Mouse (Mus musculus) telencephalon, adult 2 months (tissue): ENCODE data around the gene Tes.

Source experiments
- DNase-seq: peaks from one replicate; pipeline ENCODE4 v3.0.0-alpha.2; 2011; ENCODE audit warnings: low read depth, low spot score

Gene Tes

DNA sequence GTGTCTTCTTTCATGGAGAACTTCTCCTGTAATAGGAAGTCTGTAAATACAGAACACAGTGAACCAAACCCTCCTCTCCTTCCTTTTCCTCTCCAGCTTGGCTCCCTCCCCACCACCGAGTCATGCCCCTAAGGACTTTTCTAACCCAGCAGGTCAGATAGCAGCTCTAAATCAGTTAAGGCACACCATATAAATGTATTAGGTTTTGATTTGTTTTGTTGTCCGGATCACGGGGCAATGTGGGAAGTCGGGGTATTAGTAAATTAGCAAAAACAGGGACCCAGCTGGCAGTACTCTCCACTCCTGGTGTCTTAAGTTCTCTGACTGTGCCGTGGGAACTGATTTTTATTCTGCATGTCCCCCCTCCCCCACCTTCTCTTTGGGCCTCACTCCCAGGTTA is 14.4 kb downstream of the Tes start:
- no peak for DNase-seq

- DNase-seq, result no peak
These were observed 14.9 kb downstream of the Tes start for GRCm38 (mm10) chr6:17079826-17080225.

- no peak for DNase-seq
These were observed 17.3 kb downstream of the Tes start for GRCm38 (mm10) chr6:17082238-17082637.

GRCm38 (mm10) chr6:17082800-17083199 is 17.9 kb downstream of the Tes start:
- DNase-seq, result no peak

GRCm38 (mm10) chr6:17087485-17087884 is 22.5 kb downstream of the Tes start:
- peak; percentile 10 for DNase-seq

DNA sequence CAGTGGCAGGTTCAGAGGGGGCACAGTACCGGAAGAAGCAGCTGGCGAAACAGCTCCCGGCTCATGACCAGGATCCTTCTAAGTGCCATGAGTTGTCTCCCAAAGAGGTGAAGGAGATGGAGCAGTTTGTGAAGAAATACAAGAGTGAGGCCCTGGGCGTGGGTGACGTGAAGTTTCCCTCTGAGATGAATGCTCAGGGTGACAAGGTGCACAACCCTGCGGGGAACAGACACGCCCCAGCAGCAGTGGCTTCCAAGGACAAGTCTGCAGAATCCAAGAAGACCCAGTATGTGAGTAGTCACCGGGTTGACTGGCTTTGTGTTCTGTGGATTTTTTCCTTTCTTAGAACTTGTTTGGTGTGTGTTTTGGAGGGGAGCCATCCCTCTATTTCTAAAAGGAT is 32.4 kb downstream of the Tes start:
- DNase-seq, result no peak

DNA sequence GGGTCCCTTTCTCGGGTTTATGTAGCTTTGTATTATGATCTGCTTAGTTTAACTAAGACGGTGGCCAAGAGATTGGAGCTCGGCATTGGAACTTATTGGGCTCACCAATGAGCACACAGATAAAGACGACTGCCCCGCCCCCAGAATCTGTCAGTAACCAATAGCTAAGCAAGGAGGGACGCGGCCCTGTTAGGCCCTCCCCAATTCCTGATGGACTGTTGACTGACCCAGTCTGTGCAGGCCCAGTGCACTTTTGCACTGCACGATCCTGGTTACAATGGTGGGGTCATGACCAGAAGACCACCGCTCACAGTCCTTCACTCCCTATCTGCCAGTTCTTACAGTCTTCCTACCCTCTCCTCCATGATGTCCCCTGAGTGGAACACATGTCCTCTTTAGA is 33.6 kb downstream of the Tes start:
- no peak for DNase-seq

- no peak for DNase-seq
These were observed 34.7 kb downstream of the Tes start for GRCm38 (mm10) chr6:17099477-17100130.

GRCm38 (mm10) chr6:17105714-17106113 is 40.8 kb downstream of the Tes start:
- DNase-seq, result peak; percentile 51

DNA sequence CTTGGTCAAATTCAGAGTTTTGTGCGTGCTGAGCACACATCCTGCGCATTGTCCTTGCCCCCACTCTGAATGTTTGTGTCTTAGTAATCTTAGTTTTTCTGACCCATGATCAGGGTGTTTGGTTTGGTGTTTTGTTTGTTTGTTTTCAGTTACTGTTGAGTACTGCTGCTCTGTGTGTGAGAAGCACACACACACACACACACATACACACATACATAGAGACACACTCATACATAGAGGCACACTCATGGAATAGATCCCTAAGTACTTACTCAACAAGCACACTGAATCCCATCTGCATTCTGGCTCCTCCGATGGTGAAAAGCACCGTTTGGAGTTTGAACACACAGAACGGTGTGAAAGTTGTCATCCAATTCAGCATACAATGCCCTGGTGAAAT is 41.5 kb downstream of the Tes start:
- no peak for DNase-seq

- DNase-seq, result no peak
These were observed 44.3 kb downstream of the Tes start for GRCm38 (mm10) chr6:17109204-17109603.

- DNase-seq, result no peak
These were observed 45.7 kb downstream of the Tes start for GRCm38 (mm10) chr6:17110564-17111100.

DNA sequence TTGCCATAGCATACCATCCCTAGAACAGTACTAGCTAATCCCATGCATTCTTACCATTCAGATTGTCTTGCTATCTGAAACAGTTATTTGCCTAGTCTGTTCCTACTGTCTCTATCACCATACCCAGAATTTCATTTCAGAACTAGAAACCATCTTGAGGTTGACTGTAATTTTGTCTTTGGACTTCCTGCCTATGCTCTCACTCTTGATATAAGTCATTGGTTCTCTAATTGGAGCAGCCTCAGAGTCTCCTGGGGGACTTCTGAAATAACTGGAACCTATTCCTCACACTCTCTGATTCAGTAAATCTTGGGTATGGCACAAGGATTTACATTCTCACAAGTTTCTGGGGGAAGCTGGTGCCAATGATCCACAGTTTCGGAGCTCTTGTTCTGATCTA is 47.1 kb downstream of the Tes start:
- DNase-seq, result no peak

DNA sequence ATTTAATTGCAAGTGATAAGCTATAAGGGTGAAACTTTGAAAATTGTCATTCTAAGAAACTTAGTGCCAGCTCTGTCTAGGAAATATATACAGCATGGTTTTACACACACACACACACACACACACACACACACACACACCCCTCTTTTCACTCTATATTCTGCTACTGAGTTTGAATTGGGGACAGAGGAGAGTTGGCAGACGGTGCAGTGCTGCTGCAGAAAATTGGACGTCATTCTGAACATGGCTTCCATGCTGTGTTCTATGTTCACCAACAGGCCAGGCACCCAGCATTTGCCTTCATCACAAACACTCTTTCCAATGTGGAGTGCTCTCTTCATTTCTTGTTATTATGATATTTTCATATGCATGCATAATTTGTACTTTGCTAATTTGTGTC is 48.0 kb downstream of the Tes start:
- no peak for DNase-seq

DNA sequence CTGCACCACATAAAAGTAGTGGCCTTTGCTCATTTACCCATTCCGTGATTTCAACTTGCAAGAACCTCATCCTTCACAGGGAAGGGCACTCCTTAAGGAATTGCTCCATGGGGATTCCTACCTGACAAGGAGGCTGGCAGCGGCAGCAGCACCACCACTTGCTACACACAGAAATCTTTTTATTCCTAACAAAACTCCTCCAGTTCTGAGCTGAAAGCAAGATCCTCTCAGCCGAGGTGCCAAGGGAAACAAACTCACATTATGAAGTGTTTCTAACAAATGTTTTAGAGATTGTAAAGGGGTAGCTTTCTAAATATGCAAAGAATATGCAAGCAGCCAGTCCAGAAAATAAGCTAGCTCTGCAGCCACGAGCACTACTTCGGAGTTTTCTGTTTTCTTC is 49.6 kb downstream of the Tes start:
- no peak for DNase-seq

DNA sequence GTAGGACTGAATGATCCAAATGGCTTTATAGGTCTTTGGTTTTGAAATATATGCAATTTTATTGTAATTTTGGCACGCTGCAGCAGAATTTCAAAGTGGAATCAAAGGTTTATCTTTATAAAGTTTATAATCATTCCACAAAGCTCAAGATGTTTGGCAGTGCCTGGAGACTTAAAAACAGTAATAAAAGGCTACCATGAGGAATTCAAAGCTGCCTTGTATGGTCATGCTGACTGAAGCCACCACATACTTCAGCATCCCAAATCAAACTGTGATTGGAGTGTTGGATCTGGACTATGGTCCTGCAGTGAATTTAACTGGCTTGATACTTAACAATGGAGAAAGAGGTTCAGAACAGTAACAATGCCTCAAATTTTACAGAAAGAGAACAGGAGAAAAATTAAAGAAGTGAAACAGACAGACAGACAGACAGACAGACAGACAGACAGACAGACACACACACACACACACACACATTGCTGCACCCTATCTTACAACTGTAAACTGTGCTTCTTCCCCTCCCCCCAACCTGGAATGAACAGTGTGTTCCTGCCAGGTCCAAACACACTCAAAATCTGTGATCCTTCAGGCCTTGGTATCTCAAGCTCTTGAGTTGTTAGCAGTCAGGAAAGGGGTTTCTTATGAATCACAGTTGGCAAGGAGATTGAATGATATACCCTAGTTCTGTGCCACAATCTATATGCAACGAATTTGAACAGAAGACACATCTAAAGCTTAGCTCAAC is 50.3 kb downstream of the Tes start:
- no peak for DNase-seq

GRCm38 (mm10) chr6:17119521-17120232 is 54.7 kb downstream of the Tes start:
- no peak for DNase-seq

DNA sequence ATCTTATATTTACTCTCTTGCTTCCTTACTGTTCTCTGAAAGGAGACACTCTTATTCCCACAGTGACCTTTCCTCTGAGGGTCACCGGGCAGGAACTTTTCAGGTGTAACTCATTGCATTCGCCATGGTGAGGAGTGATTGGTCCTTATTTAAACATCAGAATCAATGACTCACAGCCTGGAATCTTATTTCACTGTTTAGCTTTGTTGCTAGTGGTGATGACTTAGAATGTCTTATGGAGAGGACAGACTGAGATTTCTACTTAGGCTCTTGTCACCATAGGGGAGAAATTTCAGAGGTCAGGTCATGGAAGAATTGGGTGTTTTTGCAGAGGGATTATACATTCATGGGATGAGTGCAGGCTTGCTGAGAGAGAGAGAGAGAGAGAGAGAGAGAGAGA is 75.1 kb downstream of the Tes start:
- no peak for DNase-seq

DNA sequence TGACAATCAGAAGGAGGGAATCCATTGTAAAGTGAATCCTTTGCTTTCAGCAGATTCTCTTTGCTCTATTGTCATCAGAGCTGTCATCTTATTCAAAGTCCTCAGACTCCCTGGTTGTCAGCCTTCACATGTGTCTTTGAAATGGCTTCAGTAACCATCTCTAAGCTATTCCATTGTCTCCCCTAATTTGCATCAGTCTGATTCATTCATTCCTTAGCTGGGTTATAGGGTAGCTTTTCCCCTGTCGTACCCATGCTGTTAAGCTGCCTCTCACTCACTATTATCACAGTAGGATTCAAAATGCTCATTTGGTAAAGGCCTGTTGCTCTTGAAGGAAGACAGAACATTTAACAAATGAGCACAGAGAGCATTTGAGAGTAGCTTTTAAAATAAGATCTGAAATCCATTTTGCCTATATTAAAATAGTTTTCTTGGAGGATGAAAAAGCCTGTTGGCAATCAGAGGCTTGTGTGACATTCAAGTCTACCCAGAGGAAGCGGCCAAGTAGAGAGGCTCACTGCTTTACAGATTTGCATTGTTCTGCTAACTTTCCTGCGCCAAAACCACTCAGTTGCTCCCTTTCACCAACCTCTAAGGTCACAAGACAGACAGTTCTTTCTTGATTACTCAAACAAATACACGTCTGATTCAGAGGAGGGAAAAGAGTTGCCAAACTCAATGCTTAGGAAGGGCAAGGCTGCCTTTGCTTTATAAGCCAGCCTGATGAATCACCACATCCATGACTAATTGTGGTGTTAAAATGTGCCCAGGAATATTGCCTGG is 77.8 kb downstream of the Tes start:
- peak; percentile 61 for DNase-seq

DNA sequence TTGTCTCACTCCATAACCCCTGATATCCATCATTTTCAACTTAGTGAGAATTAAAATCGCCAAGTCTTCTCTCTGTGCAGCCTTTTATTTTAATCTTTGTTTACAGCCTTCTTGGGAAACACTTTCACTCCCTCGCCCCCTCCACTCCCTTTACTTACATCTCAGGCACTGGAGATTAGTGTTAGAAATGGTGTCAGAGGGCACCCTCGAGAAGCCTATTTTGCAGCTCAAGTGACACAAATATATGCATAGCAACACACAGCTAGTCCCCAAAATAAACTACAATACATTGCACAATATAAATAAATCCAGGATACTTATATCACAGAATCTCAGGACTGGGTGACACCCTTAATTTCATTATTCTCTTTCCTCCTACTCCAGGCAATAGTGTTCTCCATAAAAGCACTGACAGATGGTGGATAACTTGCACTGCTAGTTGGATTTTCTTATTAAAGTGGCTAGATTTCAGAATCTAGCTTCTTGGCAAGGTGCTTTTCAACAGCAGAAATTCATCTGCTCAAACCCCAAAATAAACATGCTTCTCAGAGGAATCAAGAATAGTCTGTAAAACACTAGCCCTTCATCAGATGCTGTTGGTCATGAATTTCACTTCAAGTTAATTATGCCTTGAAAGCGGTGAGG is 86.2 kb downstream of the Tes start:
- peak; percentile 86 for DNase-seq

DNA sequence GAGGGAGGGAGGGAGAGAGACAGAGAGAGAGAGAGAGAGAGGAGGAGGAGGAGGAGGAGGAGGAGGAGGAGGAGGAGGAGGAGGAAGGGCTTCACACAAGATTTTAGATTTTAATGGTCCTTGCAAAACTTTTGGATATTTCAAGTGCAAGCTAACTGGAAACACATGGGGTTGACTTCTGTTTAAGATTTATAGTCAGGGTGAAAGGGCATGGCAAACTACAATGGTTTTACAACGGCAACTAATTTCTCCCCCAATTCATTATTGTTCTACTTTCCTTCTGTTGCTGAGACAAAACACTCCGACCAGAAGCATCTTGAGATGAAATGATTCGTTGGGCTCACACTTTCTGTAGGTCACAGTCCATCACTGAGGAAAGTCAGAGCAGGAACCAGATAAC is 87.6 kb downstream of the Tes start:
- DNase-seq, result no peak
